Mouse (Mus musculus): ENCODE measurements at regions not wholly inside any gene's neighbourhood (a gene's known extent, or its start where the extent isn't known, plus 50 kb on each side); places are given as distances from the start of the nearest gene placed in this dataset.

GRCm38 (mm10) chr8:107820174-107820760 is 122.2 kb upstream of the Zfhx3 start:
- H3K27ac ChIP-seq (replicated peaks; ENCODE audit: insufficient read depth, low read depth, low read length): no peak overlapping the region
- H3K4me1 ChIP-seq (ENCODE audit: control insufficient read depth, insufficient read depth, low read length): no peaks in the 10 kb centered on the region
- no peaks in the 10 kb centered on the region for H3K79me2 ChIP-seq (ENCODE audit: control insufficient read depth, insufficient read depth, low read length)
- peaks cover 3% of the 10 kb centered on the region; the same call in 1 of the 2 replicates for H3K27me3 ChIP-seq (ENCODE audit: control insufficient read depth, insufficient read depth, low read length)
- H3K4me3 ChIP-seq (ENCODE audit: insufficient read depth, low read depth, low read length): no peak overlapping the region
- no peak for DNase-seq (ENCODE audit: extremely low read depth, low read depth, low spot score)
- no peak for TF ChIP-seq CTCF (IDR thresholded peaks at IDR 0.05; ENCODE audit: low read depth, low read length)
- no peak for TF ChIP-seq POLR2A (IDR thresholded peaks at IDR 0.05; ENCODE audit: extremely low read depth, insufficient read depth, low read length)
- H3K36me3 ChIP-seq (ENCODE audit: control insufficient read depth, insufficient read depth, low read length): no peaks in the 10 kb centered on the region
- 12% methylated on average over 8 of the region's 8 CpGs for WGBS
- H3K9ac ChIP-seq (ENCODE audit: low read depth, low read length): no peak overlapping the region

- H3K79me2 ChIP-seq (ENCODE audit: control insufficient read depth, insufficient read depth, low read length): no peaks in the 10 kb centered on the region
- H3K4me1 ChIP-seq (ENCODE audit: control insufficient read depth, insufficient read depth, low read length): no peaks in the 10 kb centered on the region
- 39% methylated on average over 6 of the region's 6 CpGs for WGBS
- no peak overlapping the region for H3K4me3 ChIP-seq (ENCODE audit: insufficient read depth, low read depth, low read length)
- H3K27me3 ChIP-seq (ENCODE audit: control insufficient read depth, insufficient read depth, low read length): peaks cover 3% of the 10 kb centered on the region; the same call in 1 of the 2 replicates
- no peak for DNase-seq (ENCODE audit: extremely low read depth, low read depth, low spot score)
- no peak for TF ChIP-seq CTCF (IDR thresholded peaks at IDR 0.05; ENCODE audit: low read depth, low read length)
- TF ChIP-seq POLR2A (IDR thresholded peaks at IDR 0.05; ENCODE audit: extremely low read depth, insufficient read depth, low read length): no peak
- no peak overlapping the region for H3K27ac ChIP-seq (replicated peaks; ENCODE audit: insufficient read depth, low read depth, low read length)
- no peak overlapping the region for H3K9ac ChIP-seq (ENCODE audit: low read depth, low read length)
- no peaks in the 10 kb centered on the region for H3K36me3 ChIP-seq (ENCODE audit: control insufficient read depth, insufficient read depth, low read length)
These were observed 120.9 kb upstream of the Zfhx3 start for GRCm38 (mm10) chr8:107821522-107821921.

GRCm38 (mm10) chr8:107824096-107824495 is 118.3 kb upstream of the Zfhx3 start:
- H3K79me2 ChIP-seq (ENCODE audit: control insufficient read depth, insufficient read depth, low read length): no peaks in the 10 kb centered on the region
- 29% methylated on average over 7 of the region's 7 CpGs for WGBS
- TF ChIP-seq POLR2A (IDR thresholded peaks at IDR 0.05; ENCODE audit: extremely low read depth, insufficient read depth, low read length) (no peak), CTCF (IDR thresholded peaks at IDR 0.05; ENCODE audit: low read depth, low read length) (no peak)
- peaks cover 3% of the 10 kb centered on the region; the same call in 1 of the 2 replicates for H3K27me3 ChIP-seq (ENCODE audit: control insufficient read depth, insufficient read depth, low read length)
- no peak for DNase-seq (ENCODE audit: extremely low read depth, low read depth, low spot score)
- H3K9ac ChIP-seq (ENCODE audit: low read depth, low read length): no peak overlapping the region
- no peak overlapping the region for H3K27ac ChIP-seq (replicated peaks; ENCODE audit: insufficient read depth, low read depth, low read length)
- no peak overlapping the region for H3K4me3 ChIP-seq (ENCODE audit: insufficient read depth, low read depth, low read length)
- no peaks in the 10 kb centered on the region for H3K4me1 ChIP-seq (ENCODE audit: control insufficient read depth, insufficient read depth, low read length)
- no peaks in the 10 kb centered on the region for H3K36me3 ChIP-seq (ENCODE audit: control insufficient read depth, insufficient read depth, low read length)

- H3K4me1 ChIP-seq (ENCODE audit: control insufficient read depth, insufficient read depth, low read length): no peaks in the 10 kb centered on the region
These were observed 117.8 kb upstream of the Zfhx3 start for GRCm38 (mm10) chr8:107824640-107825039.

DNA sequence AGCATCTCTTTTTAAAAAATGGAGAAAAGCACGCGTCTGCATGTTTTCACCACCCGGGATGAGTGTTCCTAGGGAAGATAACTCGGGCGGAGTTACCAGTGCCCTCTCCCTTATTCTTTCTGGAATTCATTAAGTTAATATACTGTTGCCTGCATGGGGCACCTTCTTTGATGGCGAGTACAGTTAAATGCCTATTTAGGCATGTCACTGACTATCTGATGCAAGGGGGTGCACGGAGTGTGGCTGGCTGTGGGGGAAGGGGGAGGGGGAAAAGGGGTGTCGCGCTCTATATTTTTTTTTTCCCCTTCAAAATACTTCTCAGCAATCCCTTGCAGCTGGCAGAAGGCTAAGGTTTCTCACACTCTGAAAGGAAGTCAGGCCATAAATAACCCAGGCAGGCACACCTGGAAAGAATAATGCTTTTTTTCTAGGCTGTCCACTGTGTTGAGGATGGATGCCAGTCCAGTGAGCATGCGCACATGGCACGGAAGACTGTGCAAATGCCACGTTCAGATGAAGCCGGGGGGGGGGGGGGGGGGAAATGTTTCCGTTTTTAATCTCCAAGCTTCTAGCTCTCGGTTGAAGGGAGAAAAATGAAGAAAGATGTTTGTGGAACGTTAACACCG is 114.8 kb upstream of the Zfhx3 start:
- Histone ChIP-seq H3K27ac (replicated peaks; ENCODE audit: insufficient read depth, low read depth, low read length) (no peak overlapping the region), H3K9ac (ENCODE audit: low read depth, low read length) (no peak overlapping the region), H3K4me3 (ENCODE audit: insufficient read depth, low read depth, low read length) (no peak overlapping the region), H3K27me3 (ENCODE audit: control insufficient read depth, insufficient read depth, low read length) (peaks cover 3% of the 10 kb centered on the region; the same call in 1 of the 2 replicates), H3K79me2 (ENCODE audit: control insufficient read depth, insufficient read depth, low read length) (no peaks in the 10 kb centered on the region), H3K36me3 (ENCODE audit: control insufficient read depth, insufficient read depth, low read length) (no peaks in the 10 kb centered on the region), H3K4me1 (ENCODE audit: control insufficient read depth, insufficient read depth, low read length) (no peaks in the 10 kb centered on the region)
- TF ChIP-seq CTCF (IDR thresholded peaks at IDR 0.05; ENCODE audit: low read depth, low read length) (no peak), POLR2A (IDR thresholded peaks at IDR 0.05; ENCODE audit: extremely low read depth, insufficient read depth, low read length) (no peak)
- 83% methylated on average over 17 of the region's 17 CpGs for WGBS
- no peak for DNase-seq (ENCODE audit: extremely low read depth, low read depth, low spot score)

More at GRCm38 (mm10) chr8:107824640-107825039, 117.8 kb upstream of the Zfhx3 start:
- DNase-seq (ENCODE audit: extremely low read depth, low read depth, low spot score): no peak
- 4% methylated on average over 14 of the region's 14 CpGs for WGBS
- no peak overlapping the region for H3K27ac ChIP-seq (replicated peaks; ENCODE audit: insufficient read depth, low read depth, low read length)
- TF ChIP-seq POLR2A (IDR thresholded peaks at IDR 0.05; ENCODE audit: extremely low read depth, insufficient read depth, low read length) (no peak), CTCF (IDR thresholded peaks at IDR 0.05; ENCODE audit: low read depth, low read length) (no peak)
- H3K27me3 ChIP-seq (ENCODE audit: control insufficient read depth, insufficient read depth, low read length): peaks cover 3% of the 10 kb centered on the region; the same call in 1 of the 2 replicates
- no peak overlapping the region for H3K4me3 ChIP-seq (ENCODE audit: insufficient read depth, low read depth, low read length)
- no peak overlapping the region for H3K9ac ChIP-seq (ENCODE audit: low read depth, low read length)
- H3K79me2 ChIP-seq (ENCODE audit: control insufficient read depth, insufficient read depth, low read length): no peaks in the 10 kb centered on the region
- H3K36me3 ChIP-seq (ENCODE audit: control insufficient read depth, insufficient read depth, low read length): no peaks in the 10 kb centered on the region

DNA sequence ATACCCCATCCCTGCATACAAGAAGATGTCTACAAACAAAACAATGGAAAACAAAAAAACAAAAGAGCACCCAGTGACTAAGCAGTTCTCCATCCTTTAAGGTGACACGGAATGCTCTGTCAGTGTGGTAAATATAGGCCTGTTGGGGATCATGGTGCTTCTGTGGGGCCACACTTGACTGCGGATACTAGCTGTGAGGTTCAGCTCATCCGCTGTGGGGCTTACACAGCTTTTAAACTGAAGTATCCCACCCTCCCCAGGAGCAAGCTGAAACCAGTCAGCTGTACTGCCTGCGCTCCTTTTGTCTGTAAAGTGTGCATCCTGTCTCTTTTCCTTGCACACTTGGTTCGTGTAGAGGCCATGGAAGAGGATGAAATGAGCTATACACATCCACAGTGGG is 113.9 kb upstream of the Zfhx3 start:
- H3K27ac ChIP-seq (replicated peaks; ENCODE audit: insufficient read depth, low read depth, low read length): no peak overlapping the region
- H3K27me3 ChIP-seq (ENCODE audit: control insufficient read depth, insufficient read depth, low read length): peaks cover 3% of the 10 kb centered on the region; the same call in 1 of the 2 replicates
- TF ChIP-seq POLR2A (IDR thresholded peaks at IDR 0.05; ENCODE audit: extremely low read depth, insufficient read depth, low read length) (no peak), CTCF (IDR thresholded peaks at IDR 0.05; ENCODE audit: low read depth, low read length) (no peak)
- H3K36me3 ChIP-seq (ENCODE audit: control insufficient read depth, insufficient read depth, low read length): no peaks in the 10 kb centered on the region
- no peak overlapping the region for H3K9ac ChIP-seq (ENCODE audit: low read depth, low read length)
- WGBS: 85% methylated on average over 5 of the region's 5 CpGs
- H3K79me2 ChIP-seq (ENCODE audit: control insufficient read depth, insufficient read depth, low read length): no peaks in the 10 kb centered on the region
- no peak overlapping the region for H3K4me3 ChIP-seq (ENCODE audit: insufficient read depth, low read depth, low read length)
- DNase-seq (ENCODE audit: extremely low read depth, low read depth, low spot score): no peak
- H3K4me1 ChIP-seq (ENCODE audit: control insufficient read depth, insufficient read depth, low read length): no peaks in the 10 kb centered on the region
